In the genomic region with DNA sequence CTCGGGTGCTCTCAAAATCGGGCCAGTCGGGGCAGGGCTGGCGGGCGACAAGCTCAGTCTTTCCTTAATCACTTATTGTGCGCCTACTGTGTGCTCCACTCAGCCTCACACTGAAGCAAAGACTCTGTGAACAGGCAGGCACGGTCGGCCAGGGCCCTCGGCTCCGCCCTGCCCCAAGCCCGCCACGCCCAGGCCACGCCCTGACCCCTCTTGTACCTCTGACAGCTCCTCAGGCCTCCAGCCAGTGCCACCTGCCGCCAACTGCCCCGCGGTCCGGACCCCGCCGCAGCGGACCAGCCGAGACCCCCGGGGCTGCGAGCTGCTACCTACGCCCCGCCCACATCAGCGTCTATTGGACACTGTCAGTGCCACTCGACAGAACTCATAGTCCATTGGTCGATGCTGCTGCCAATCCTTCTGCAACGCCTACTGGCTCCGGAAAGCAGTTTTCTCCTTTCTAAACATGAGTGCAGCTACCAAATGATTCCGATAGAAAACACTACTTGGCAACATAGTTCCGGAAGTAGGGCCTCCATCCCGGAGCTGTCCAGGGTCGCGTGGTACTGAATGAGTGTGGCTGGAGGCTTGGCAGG, we compare ENCODE assay signal across 8 mouse cellular contexts. TPM values are rescaled to one million over a fixed set of nuclear protein-coding genes. Genes with fewer than 3 reads are reported as not detected.
A peak's percentile ranks its signal among the peaks of the same experiment; 100 is the strongest.
DNase-seq lines count a peak whose midpoint lies in the region; ATAC-seq lines count a peak whose summit lies in the region.

Slc39a3 (minus strand) TSS at position 439 of the 593 bp plus-strand sequence.

- peak within 1 kb of the TSS; percentile 61 for H3K4me3 ChIP-seq in lung, embryonic 16.5 days (ENCODE audit: low read length)

- H3K4me2 ChIP-seq in lung, embryonic 16.5 days (ENCODE audit: low read depth, low read length): peak within 1 kb of the TSS; percentile 78

- H3K9me3 ChIP-seq in lung, embryonic 16.5 days (ENCODE audit: control insufficient read depth, low read length): no peaks in the 10 kb centered on the region

- H3K4me1 ChIP-seq in lung, embryonic 16.5 days (replicated peaks; ENCODE audit: control insufficient read depth, insufficient read depth, low read length): no peaks in the 10 kb centered on the region

- peak within 1 kb of the TSS; percentile 71 for H3K9ac ChIP-seq in lung, embryonic 16.5 days (ENCODE audit: low read length)

- ATAC-seq in hematopoietic stem cell, adult 5-6 weeks (replicated peaks in 1 of 2; ENCODE audit: insufficient read depth in 1 of 2, low FRiP score in 2 of 2, low TSS enrichment in 1 of 2, low read depth in 1 of 2, poor library complexity in 2 of 2, severe bottlenecking in 2 of 2): peak; percentile 95 to 98
- ATAC-seq in lung, embryonic 16.5 days (ENCODE audit: low read depth): peak; percentile 99

- H3K27ac ChIP-seq in lung, embryonic 16.5 days (ENCODE audit: low read length): 0 out of 2 replicates have a peak within 1 kb of the TSS, but pooled peaks have one; percentile 21

- WGBS in lung, embryonic 16.5 days: under 1% methylated on average over 35 of the region's 35 CpGs

- no peaks in the 10 kb centered on the region for H3K27me3 ChIP-seq in lung, embryonic 16.5 days (ENCODE audit: control insufficient read depth, insufficient read depth, low read depth, low read length)

- peak; percentile 98 for DNase-seq in MEL-GATA-1-ER (ENCODE audit: extremely low read depth, low read depth)
- DNase-seq in cerebellum, adult 8-10 months: peak; percentile 100
- peak; percentile 100 for DNase-seq in forelimb bud, embryonic 11.5 days (ENCODE audit: low read depth, low spot score)
- DNase-seq in layer of hippocampus, adult 9-10 months (ENCODE audit: low spot score): peak; percentile 99
- DNase-seq in ovary, postnatal 10 days (ENCODE audit: low spot score): peak; percentile 99
- peak; percentile 98 to 99 for DNase-seq in thymus, postnatal 10 days (ENCODE audit: low spot score in 2 of 2)

- peaks cover 3% of the 10 kb centered on the region; the same call in 1 of the 2 replicates for H3K36me3 ChIP-seq in lung, embryonic 16.5 days (ENCODE audit: control insufficient read depth, insufficient read depth, low read length)

RNA-seq across cellular contexts. Expression of gene Slc39a3, which starts in this region (rescaled TPM):
- total RNA-seq in hematopoietic stem cell, adult 5-6 weeks (2017): 6.9 and 7.2 TPM in 2 replicates
- polyA plus RNA-seq in lung, embryonic 16.5 days (2015; fragmentation: Nextera tagmentation; extraction: Ambion mirVana): 19.4 and 20.8 TPM in 2 replicates

Comparison
In these comparisons a context has a peak if more than half of its experiments do, and no peak if none do; other contexts are left out.
1. Peak in every context shown above with its lines: DNase-seq, ATAC-seq, H3K4me3 ChIP-seq and H3K27ac ChIP-seq.